Mouse (Mus musculus): ENCODE data around the gene Slc34a1. TPM values are rescaled to one million over a fixed set of nuclear protein-coding genes. Genes with fewer than 3 reads are reported as not detected.

Slc34a1 gene
- polyA plus RNA-seq, 1 experiment from 2014 or later, result 0.07 TPM

- WGBS, result under 1% methylated on average over 82 of the region's 84 CpGs
- Histone ChIP-seq H3K9ac (ENCODE audit: low read depth, low read length) (peak within 1 kb of the TSS; percentile 74), H3K4me3 (ENCODE audit: low read length) (peak within 1 kb of the TSS; percentile 68), H3K27me3 (replicated peaks; ENCODE audit: control insufficient read depth, insufficient read depth, low read length) (0 out of 2 replicates have a peak, but pooled peaks cover 3% of the 10 kb centered on the region), H3K36me3 (ENCODE audit: control insufficient read depth, insufficient read depth, low read length) (peaks cover 14% of the 10 kb centered on the region), H3K4me2 (ENCODE audit: low read depth, low read length) (peak within 1 kb of the TSS; percentile 73), H3K9me3 (ENCODE audit: control insufficient read depth, low read length) (no peaks in the 10 kb centered on the region), H3K27ac (ENCODE audit: low read length) (peak within 1 kb of the TSS; percentile 47; the same call in 1 of the 2 replicates), H3K4me1 (ENCODE audit: control insufficient read depth, insufficient read depth, low read length) (peaks cover 9% of the 10 kb centered on the region)
- ATAC-seq, result peak; percentile 57
Observed at GRCm38 (mm10) chr13:55464027-55464884, 66.3 kb downstream of the Slc34a1 start, which contains the start of gene Prr7. Prr7 (plus strand) TSS chr13:55464267.

- WGBS, result 24% methylated on average over 3 of the region's 3 CpGs
- H3K27ac ChIP-seq (ENCODE audit: low read length), result no peak overlapping the region
- peak overlapping the region; percentile 74; the same call in 1 of the 2 replicates for H3K9ac ChIP-seq (ENCODE audit: low read depth, low read length)
- 0 out of 2 replicates have a peak, but pooled peaks cover 3% of the 10 kb centered on the region for H3K27me3 ChIP-seq (replicated peaks; ENCODE audit: control insufficient read depth, insufficient read depth, low read length)
- no peak overlapping the region for H3K4me3 ChIP-seq (ENCODE audit: low read length)
- H3K4me1 ChIP-seq (ENCODE audit: control insufficient read depth, insufficient read depth, low read length), result peaks cover 9% of the 10 kb centered on the region
- H3K9me3 ChIP-seq (ENCODE audit: control insufficient read depth, low read length), result no peaks in the 10 kb centered on the region
- peak overlapping the region; percentile 73; the same call in 1 of the 2 replicates for H3K4me2 ChIP-seq (ENCODE audit: low read depth, low read length)
- ATAC-seq, result no peak
- peaks cover 8% of the 10 kb centered on the region; the same call in 1 of the 2 replicates for H3K36me3 ChIP-seq (ENCODE audit: control insufficient read depth, insufficient read depth, low read length)
Observed at GRCm38 (mm10) chr13:55465184-55465583, 67.2 kb downstream of the Slc34a1 start.

Small RNA genes lying within 50 kb of the gene (microRNA-seq; reads per million reads assigned to microRNA genes)
- gene Mir6943, result not detected

Other genes with a start within 250 kb of the Slc34a1 start
- 11.7 and 12.4 TPM in 2 replicates for gene Fgfr4, start 245.5 kb upstream of the Slc34a1 start, polyA plus RNA-seq (2015; fragmentation: Nextera tagmentation; extraction: Ambion mirVana)
- gene Nsd1, start 188.4 kb upstream of the Slc34a1 start, polyA plus RNA-seq (2015; fragmentation: Nextera tagmentation; extraction: Ambion mirVana), result 33.1 and 37.1 TPM in 2 replicates
- gene Prelid1, start 77.7 kb upstream of the Slc34a1 start, polyA plus RNA-seq (2015; fragmentation: Nextera tagmentation; extraction: Ambion mirVana), result 664 and 676 TPM in 2 replicates
- 91.7 and 106 TPM in 2 replicates for gene Rab24, start 76.2 kb upstream of the Slc34a1 start, polyA plus RNA-seq (2015; fragmentation: Nextera tagmentation; extraction: Ambion mirVana)
- gene Mxd3, start 68.4 kb upstream of the Slc34a1 start, polyA plus RNA-seq (2015; fragmentation: Nextera tagmentation; extraction: Ambion mirVana), result 20.8 and 24.9 TPM in 2 replicates
- 121 and 130 TPM in 2 replicates for gene Lman2, start 35.4 kb upstream of the Slc34a1 start, polyA plus RNA-seq (2015; fragmentation: Nextera tagmentation; extraction: Ambion mirVana)
- gene Rgs14, start 28.5 kb upstream of the Slc34a1 start, polyA plus RNA-seq (2015; fragmentation: Nextera tagmentation; extraction: Ambion mirVana), result 0.93 and 1.1 TPM in 2 replicates
- not detected in 2 replicates for gene Pfn3, start 17.0 kb downstream of the Slc34a1 start, polyA plus RNA-seq (2015; fragmentation: Nextera tagmentation; extraction: Ambion mirVana)
- gene F12, start 28.6 kb downstream of the Slc34a1 start, polyA plus RNA-seq (2015; fragmentation: Nextera tagmentation; extraction: Ambion mirVana), result 1.1 and 4.0 TPM in 2 replicates
- gene Grk6, start 46.9 kb downstream of the Slc34a1 start, polyA plus RNA-seq (2015; fragmentation: Nextera tagmentation; extraction: Ambion mirVana), result 13.6 and 16.2 TPM in 2 replicates
- 0.10 and 0.18 TPM in 2 replicates for gene Prr7, start 66.1 kb downstream of the Slc34a1 start, polyA plus RNA-seq (2015; fragmentation: Nextera tagmentation; extraction: Ambion mirVana)
- 88.4 and 91.2 TPM in 2 replicates for gene Dbn1, start 89.9 kb downstream of the Slc34a1 start, polyA plus RNA-seq (2015; fragmentation: Nextera tagmentation; extraction: Ambion mirVana)
- 189 and 200 TPM in 2 replicates for gene Pdlim7, start 115.5 kb downstream of the Slc34a1 start, polyA plus RNA-seq (2015; fragmentation: Nextera tagmentation; extraction: Ambion mirVana)
- 2.7 and 3.0 TPM in 2 replicates for gene Dok3, start 131.1 kb downstream of the Slc34a1 start, polyA plus RNA-seq (2015; fragmentation: Nextera tagmentation; extraction: Ambion mirVana)
- 50.5 and 54.8 TPM in 2 replicates for gene Ddx41, start 138.5 kb downstream of the Slc34a1 start, polyA plus RNA-seq (2015; fragmentation: Nextera tagmentation; extraction: Ambion mirVana)
- gene Fam193b, start 172.9 kb downstream of the Slc34a1 start, polyA plus RNA-seq (2015; fragmentation: Nextera tagmentation; extraction: Ambion mirVana), result 21.2 and 22.5 TPM in 2 replicates
- gene Tmed9, start 175.5 kb downstream of the Slc34a1 start, polyA plus RNA-seq (2015; fragmentation: Nextera tagmentation; extraction: Ambion mirVana), result 121 and 131 TPM in 2 replicates
- 20.7 and 21.6 TPM in 2 replicates for gene B4galt7, start 201.7 kb downstream of the Slc34a1 start, polyA plus RNA-seq (2015; fragmentation: Nextera tagmentation; extraction: Ambion mirVana)
- 40.7 and 44.0 TPM in 2 replicates for gene Caml, start 224.8 kb downstream of the Slc34a1 start, polyA plus RNA-seq (2015; fragmentation: Nextera tagmentation; extraction: Ambion mirVana)
- gene Ddx46, start 236.8 kb downstream of the Slc34a1 start, polyA plus RNA-seq (2015; fragmentation: Nextera tagmentation; extraction: Ambion mirVana), result 26.7 and 27.2 TPM in 2 replicates